Mouse (Mus musculus) liver, embryonic 14.5 days (tissue): ENCODE measurements around the gene Prpf3.
"Not testable (repeated sequence)": the region's sequence is repeated elsewhere in the genome, so short reads cannot be mapped to it uniquely, and the experiment has no call there.

Experiments used
- CTCF ChIP-seq: IDR thresholded peaks from 2 replicates; pipeline ENCODE4 v1.5.1; 2016; ENCODE audit warnings: antibody characterized with exemption, low read depth, control low read depth
- EP300 ChIP-seq: IDR thresholded peaks from 2 replicates; pipeline ENCODE4 v1.6.1; 2016; ENCODE audit warnings: antibody characterized with exemption, low read depth

DNA sequence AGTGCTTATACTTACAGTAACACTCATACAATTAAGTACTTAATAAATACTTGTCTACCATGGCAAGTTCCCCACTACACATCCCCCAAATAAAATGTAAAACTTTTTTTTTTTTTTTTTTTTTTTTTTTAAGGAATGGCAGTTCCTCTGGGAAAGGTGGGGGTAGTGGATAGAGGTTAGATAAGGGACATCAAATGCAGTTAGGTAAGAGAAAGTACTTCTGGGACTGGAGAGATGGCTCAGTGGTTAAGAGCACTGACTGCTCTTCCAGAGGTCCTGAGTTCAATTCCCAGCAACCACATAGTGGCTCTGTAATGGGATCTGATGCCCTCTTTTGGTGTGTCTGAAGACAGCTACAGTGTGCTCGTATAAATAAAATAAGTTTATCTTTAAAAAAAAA is 1.4 kb upstream of the Prpf3 start:
- not testable (repeated sequence) for TF ChIP-seq CTCF, EP300
